Mouse (Mus musculus): ENCODE results near the gene Flt3.

The Flt3 gene

GRCm38 (mm10) chr5:147302141-147302540 lies 98.1 kb downstream of the Flt3 start:
- in situ Hi-C loops (cut with MboI; ENCODE audit: unreplicated experiment in 2 of 2) = loop anchor here (25.0 kb wide), 2 partner anchors 740 to 1115 kb away; partner anchors contain the start of genes 1700001J03Rik (in 2 of the 2) and Gm3415 (in 1 of the 2)

GRCm38 (mm10) chr5:147301781-147302070 lies 98.6 kb downstream of the Flt3 start:
- in situ Hi-C loops (cut with MboI; ENCODE audit: unreplicated experiment in 2 of 2) = loop anchor here (25.0 kb wide), 2 partner anchors 739 to 1114 kb away; partner anchors contain the start of genes 1700001J03Rik (in 2 of the 2) and Gm3415 (in 1 of the 2)

DNA sequence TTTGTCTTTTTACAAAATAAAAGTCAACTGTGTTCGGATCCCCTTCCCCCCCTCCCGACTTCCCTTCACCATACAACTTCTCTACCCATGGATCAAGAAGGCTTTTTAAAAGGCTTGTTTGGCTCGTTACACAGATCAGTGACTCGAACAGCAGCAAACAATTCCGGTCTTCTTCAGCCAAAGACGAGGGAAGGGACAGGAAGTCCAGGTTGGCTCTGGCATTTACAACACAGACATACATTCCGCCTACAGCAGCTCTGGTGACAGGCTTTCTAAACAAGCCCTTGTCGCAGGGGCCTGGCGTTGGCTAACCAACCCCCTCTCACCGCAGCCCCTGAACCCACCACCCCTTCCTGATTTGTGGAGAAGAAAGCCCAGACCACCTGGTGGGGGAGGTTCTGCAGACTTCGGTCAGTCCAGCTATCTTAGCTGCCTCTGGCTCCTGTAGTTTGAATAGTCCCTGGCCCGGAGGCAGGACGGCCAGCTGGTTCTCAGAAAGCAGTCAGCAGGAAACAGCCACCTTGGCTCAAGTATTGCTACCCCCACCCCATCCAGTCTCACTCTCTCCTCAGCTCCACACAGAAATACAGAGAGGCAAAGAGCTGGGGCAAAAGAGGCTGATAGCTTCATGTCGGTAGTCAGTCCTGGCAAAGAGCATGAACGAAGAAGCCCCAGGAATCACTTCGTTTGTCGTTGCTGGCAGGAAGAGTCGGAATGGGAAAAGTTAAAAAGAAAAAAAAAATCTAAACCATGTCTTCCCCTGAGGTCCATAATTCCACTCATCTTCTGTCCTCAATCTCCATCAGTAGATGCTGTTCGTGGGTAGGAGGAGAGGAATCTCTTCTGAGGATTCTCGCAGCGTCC lies 99.1 kb downstream of the Flt3 start:
- in situ Hi-C loops (cut with MboI; ENCODE audit: unreplicated experiment in 2 of 2) = loop anchor here (25.0 kb wide), 2 partner anchors 739 to 1114 kb away; partner anchors contain the start of genes 1700001J03Rik (in 2 of the 2) and Gm3415 (in 1 of the 2)

DNA sequence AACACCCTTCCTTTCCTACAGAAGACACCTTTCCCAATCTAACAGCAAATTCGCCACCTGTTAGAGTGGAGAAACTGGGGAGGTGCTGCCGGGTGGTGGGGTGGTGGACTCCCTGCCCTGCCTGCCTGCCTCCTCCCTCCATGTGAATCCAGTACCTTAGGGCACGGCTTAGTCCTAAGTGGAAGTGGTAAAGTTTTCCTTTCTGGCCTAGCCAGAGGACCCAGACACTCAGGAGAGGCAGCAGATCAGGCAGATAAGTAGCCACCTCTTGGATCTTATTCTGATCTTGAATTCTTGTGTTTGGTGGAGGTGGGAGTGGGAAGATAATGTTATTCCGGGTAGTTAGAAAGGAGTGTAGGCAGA lies 100.3 kb downstream of the Flt3 start:
- in situ Hi-C loops (cut with MboI; ENCODE audit: unreplicated experiment in 2 of 2) = loop anchor here (25.0 kb wide), 2 partner anchors 738 to 1113 kb away; partner anchors contain the start of genes 1700001J03Rik (in 2 of the 2) and Gm3415 (in 1 of the 2)

GRCm38 (mm10) chr5:147299255-147300000 lies 100.9 kb downstream of the Flt3 start:
- in situ Hi-C loops (cut with MboI; ENCODE audit: unreplicated experiment in 2 of 2) = no loop called here

- in situ Hi-C loops (cut with MboI; ENCODE audit: unreplicated experiment in 2 of 2) = no loop called here
Observed at GRCm38 (mm10) chr5:147297249-147297648, 103.0 kb downstream of the Flt3 start.

DNA sequence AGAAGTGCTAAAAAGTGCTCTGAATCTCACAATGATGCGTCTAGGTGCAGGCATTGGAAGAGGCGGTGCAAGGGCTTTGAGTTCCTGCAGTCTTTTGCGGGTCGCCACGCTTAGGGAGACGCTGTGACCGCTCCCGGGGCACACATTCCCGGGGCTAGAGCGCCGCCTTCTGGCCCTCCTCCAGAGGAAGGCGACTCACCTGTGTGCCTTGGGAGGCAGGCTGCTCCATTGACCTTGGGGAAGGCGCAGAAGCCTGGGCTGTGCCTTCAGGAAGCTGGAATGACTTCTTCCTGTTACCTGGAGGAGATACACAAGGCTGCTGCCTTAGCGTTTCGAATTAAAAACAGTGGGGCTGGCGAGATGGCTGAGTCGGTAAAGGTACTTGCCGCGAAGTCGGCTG lies 106.2 kb downstream of the Flt3 start:
- in situ Hi-C loops (cut with MboI; ENCODE audit: unreplicated experiment in 2 of 2) = no loop called here

DNA sequence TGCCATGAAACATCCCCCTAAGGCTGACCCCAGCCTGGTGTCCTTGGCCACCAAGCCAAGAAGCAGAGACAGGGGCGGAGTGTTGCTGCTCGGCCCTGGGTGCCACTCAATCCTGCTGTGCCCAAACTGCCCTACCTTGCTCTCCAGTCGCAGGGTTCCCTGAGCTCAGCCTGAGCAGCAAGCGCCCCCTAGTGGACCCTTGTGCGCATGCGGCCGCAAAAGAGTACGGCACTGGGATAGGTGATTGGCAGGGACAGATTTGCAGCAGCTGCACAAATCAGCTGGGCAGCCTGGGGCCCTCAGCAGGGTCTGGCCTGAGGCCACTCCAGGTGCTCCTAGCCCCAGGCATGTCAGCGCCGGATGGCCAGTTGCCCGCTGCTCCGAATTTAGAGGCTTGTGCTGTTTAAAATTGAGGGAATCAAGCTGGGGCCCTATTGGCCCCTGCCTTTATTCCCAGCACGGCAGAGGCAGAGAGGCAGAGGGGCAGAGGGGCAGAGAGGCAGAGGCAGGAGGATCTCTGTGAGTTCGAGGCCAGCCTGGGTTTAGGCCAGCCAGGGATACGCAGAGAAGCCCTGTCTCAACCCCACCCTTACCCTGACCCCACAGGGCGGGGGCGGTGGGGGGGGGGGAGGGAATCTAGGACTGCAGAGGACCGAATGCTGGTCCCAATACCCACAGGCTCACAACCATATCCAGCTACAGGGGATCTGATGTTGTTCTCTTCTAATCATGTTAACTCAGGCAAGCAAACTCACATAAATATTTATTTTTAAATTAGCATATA lies 107.0 kb downstream of the Flt3 start:
- in situ Hi-C loops (cut with MboI; ENCODE audit: unreplicated experiment in 2 of 2) = no loop called here

DNA sequence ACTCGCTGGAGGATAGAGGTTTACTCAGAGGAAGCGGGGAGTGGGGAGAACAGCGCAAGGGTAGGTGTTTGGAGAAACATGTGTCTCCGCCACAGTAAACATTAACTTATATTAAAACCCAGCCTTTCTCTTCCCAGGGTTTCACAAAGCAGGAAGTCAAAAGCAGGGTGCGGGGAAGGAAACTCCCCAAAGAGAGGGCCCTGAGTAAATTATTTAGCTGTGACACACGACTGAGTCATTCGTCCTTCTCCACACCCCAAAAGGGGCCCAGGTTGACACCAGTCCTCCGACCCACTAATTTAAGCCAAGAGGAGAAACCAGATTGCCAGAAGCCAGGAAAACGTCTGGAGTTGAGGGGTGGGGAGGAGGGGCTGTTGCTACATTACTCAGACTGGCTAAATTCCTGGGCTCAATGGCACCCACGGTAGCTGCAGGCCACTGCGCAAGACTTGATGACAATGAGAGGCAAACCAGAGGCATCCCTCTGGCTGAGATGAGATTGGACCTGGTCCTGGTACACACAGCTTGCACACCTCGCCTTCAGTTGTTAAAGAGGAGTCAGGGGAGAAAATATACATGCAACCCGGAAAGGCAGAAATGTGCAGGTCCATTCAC lies 107.7 kb downstream of the Flt3 start:
- in situ Hi-C loops (cut with MboI; ENCODE audit: unreplicated experiment in 2 of 2) = no loop called here

DNA sequence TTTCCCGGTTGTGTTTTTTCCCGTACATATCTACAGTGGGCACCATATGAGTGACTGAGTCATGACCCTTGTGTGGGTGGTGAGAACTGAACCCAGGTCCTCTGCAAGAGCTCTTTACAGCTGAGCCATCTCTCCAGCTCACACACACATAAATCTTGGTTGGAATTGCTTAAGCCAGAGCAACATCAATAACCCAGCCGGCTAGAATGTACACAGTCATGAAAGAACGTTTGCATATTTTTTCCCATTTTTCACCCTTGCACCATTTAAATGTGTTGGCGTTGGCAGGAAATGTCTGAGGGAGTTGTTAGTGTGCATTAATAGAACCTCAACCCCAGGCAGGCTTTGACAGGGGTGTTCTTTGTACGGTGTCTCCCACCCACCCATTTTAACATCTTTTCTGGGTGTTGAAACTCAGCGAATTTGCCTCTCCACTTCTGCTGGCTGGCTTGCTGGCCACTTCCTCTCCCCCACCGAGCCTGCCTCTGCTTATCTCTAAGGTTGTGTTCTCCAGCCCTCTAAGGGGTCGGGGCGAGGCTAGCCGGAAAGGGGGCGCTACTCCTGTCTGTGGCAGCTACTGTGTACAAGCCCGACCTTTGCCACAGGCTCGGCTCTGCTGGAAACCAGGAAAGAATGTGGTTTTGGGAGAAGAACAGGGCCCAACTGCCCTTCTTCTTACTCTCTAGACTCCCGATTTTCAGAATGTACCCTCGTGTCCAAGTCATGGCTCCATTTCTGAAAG lies 108.4 kb downstream of the Flt3 start:
- in situ Hi-C loops (cut with MboI; ENCODE audit: unreplicated experiment in 2 of 2) = no loop called here

DNA sequence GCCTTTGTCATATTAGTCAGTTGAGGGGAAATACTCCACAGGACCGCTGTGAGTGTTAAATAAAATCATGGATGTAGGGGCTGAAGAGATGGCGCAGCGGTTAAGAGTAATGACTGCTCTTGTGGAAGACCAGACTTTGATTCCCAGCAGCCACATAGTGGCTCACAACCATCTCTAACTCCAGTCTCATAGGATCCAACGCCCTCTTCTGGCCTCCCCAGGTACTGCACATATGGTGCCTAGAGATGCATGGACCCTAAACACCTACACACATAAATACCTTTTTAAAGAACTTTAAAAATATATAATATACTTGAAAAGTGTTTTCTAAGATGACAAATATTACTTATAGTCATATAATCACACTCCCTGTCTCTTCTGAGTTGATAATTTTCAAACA lies 115.9 kb downstream of the Flt3 start:
- in situ Hi-C loops (cut with MboI; ENCODE audit: unreplicated experiment in 2 of 2) = no loop called here
